Mouse (Mus musculus): Measurements from ENCODE around the gene Tfrc. TPM values are rescaled to one million over a fixed set of nuclear protein-coding genes. Genes with fewer than 3 reads are reported as not detected.
"Not testable (repeated sequence)": the region's sequence is repeated elsewhere in the genome, so short reads cannot be mapped to it uniquely, and the experiment has no call there.

Gene Tfrc
- total RNA-seq, 2 experiments from 2014 or later, result 37.3 to 43.2 TPM

DNA sequence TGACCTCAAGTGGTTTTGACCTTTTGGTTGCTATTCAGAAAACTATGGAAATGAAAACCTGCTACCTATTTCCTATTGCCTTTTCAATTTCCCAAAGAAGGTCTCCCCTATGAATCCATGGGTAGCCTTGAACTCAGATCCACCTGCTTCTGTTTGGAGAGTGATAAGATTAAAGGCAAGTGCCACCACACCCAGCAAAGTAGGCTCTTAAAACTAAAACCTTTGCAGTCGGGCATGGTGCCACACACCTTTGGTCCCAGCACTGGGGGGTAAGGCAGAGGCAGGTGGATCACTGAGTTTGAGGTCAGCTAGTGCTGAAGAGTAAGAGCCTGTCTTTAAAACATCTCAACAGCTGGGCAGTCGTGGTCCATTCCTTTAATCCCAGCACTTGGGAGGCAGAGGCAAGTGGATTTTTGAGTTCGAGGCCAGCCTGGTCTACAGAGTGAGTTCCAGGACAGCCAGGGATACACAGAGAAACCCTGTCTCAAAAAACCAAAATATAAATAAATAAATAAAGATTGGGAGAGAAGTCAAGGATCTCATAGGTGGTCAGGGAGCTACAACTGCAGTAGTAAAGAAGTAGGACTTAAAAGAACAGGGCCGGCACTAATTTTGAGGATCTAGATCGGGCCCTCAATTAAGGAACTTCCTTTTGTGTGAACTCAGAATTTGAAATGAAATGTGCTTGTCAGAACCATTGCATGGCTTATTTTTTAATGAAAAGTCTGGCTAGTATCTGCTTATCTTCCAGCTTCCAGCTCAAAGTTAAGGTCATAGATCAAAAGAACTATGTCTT is 1.9 kb downstream of the Tfrc start:
- DNase-seq (ENCODE audit: low spot score in 2 of 2), result no peak

GRCm38 (mm10) chr16:32612052-32612451 is 3.3 kb downstream of the Tfrc start:
- no peak for DNase-seq (ENCODE audit: low spot score in 2 of 2)

DNA sequence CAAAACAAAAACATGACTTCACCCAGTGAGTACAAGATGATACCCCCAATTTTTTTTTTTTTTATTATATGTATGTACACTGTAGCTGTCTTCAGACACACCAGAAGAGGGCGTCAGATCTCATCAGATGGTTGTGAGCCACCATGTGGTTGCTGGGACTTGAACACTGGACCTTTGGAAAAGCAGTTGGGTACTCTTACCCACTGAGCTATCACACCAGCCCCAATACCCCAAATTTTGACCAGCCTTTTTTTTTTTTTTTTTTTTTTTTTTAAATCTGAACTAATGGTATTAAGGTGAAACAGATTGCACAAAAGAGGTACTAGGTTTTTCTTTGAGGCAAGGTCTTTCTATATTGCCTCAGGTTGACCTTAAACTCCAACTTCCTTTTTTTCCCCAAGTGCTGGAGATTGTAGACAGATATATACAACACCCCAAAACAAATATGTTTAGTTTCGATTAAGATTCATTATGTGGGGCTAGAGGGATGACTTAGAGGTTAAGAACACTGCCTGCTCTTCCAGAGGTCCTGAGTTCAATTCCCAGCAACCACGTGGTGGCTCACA is 4.6 kb downstream of the Tfrc start:
- DNase-seq (ENCODE audit: low spot score in 2 of 2), result no peak

- no peak for DNase-seq (ENCODE audit: low spot score in 2 of 2)
These were observed 5.3 kb downstream of the Tfrc start for GRCm38 (mm10) chr16:32614047-32614446.

DNA sequence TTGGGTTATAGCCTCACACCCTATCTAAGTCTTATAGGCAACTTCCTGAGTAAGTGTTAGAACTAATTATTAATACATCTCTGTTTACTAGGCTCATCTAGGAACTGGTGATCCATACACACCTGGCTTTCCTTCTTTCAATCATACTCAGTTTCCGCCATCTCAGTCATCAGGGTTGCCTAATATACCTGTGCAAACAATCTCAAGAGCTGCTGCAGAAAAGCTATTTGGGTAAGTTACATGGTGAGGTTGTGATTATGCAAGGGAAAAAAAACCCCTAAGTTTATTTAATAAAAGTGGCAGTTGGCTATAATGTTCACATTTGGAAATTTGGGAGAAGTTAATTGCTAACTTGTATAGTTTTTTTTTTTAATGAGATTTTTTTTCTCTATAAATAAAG is 10.2 kb downstream of the Tfrc start:
- DNase-seq (ENCODE audit: low spot score in 2 of 2), result no peak

GRCm38 (mm10) chr16:32628140-32628539 is 19.4 kb downstream of the Tfrc start:
- DNase-seq (ENCODE audit: low spot score in 2 of 2), result no peak

DNA sequence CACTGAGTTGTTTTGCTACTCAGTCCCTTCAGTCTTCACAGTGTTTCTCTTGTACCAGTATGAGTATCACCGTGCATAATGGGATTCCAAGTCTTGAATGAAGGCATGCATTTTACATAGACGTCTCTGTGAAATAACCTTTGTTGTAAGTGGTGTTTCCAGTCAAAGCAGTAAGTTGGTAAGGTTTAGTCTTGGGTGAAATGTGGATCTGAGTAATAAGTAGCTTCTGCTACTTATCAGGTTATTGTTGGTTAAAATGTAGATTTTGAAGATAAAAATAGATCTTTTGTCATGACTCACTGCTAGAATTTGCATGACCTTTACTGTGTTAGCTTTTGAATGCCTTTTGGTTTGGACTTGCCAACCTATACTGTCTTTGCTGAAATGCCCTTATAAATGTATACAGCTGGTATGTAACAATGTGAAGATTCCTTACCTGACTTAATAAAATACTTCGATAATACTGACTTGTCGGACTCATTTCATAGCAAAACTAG is 23.7 kb downstream of the Tfrc start:
- no peak for DNase-seq (ENCODE audit: low spot score in 2 of 2)

GRCm38 (mm10) chr16:32633486-32634012 is 24.8 kb downstream of the Tfrc start:
- DNase-seq (ENCODE audit: low spot score in 2 of 2), result no peak

DNA sequence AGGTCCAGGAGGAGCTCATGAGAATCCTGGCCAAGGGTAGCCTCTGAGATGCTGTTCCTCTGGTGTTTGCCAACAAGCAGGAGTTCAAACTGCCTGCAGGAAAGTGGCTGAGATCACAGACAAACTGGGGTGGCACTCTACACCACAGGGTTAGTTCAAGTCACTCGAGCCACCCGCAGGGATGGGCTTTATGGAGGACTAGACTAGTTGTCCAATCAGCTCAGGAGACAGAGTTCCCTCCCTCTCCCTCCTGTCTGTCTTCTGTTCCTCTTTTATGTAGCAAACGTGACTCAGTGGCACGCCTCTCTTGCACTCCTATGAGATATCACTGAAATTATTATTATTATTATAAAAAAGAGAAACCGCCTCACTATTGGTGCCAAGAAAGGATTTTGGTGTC is 25.5 kb downstream of the Tfrc start:
- DNase-seq (ENCODE audit: low spot score in 2 of 2), result no peak

DNA sequence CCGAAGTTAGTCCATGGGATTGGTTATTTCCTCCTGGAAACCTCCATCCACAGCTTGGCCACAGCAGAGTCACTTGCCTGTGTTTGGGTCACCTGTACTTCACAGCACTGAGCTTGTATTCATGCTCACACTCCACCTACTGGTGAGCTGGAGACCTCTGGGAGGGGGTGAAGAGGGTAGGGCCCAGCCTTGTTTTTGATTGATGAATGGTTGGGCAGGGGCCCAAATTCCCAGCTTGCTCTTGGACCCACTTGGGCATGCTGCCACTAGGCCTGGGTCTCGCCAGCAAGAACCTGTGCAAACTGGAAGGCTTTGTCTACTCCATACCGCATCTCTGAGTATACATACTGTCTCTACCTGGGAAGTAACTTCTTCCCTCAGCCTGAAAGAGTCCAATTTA is 26.6 kb downstream of the Tfrc start:
- no peak for DNase-seq (ENCODE audit: low spot score in 2 of 2)

GRCm38 (mm10) chr16:32636331-32636730 is 27.6 kb downstream of the Tfrc start:
- no peak for DNase-seq (ENCODE audit: low spot score in 2 of 2)

DNA sequence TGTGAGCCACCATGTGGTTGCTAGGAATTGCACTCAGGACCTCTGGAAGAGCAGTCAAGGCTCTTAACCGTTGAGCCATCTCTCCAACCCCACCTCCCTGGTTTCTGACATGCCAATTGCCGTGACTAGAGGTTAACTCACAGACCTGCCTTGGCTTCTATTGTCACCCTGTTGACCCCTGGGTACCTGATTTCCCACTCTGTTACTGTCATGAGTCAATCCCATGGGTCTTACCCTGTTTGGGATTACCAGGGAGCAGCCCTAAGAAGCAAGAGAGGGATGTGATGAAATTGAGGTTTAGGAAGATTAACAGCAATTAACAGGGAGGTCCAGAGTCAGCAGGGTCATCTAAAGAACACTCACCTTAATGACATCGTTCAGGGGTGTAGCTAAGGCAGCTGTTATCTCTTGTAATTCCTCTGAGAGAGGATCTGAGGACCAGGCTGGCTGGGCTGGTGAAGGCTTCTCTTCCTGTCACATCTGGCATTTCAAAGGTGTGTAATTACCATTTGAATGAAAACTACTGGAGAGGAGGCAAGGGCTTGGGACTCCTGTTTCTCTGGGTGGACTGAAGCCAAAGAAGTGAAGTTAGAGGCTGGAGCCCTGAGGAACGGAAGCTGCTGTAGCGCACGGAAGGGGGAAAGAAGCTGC is 28.3 kb downstream of the Tfrc start:
- no peak for DNase-seq (ENCODE audit: low spot score in 2 of 2)

GRCm38 (mm10) chr16:32638476-32638875 is 29.8 kb downstream of the Tfrc start:
- peak in 1 of 2 experiments; percentile 91 for DNase-seq (ENCODE audit: low spot score in 2 of 2)

GRCm38 (mm10) chr16:32640096-32640495 is 31.4 kb downstream of the Tfrc start:
- no peak for DNase-seq (ENCODE audit: low spot score in 2 of 2)

GRCm38 (mm10) chr16:32640683-32641082 is 32.0 kb downstream of the Tfrc start:
- DNase-seq (ENCODE audit: low spot score in 2 of 2), result not testable (repeated sequence)

DNA sequence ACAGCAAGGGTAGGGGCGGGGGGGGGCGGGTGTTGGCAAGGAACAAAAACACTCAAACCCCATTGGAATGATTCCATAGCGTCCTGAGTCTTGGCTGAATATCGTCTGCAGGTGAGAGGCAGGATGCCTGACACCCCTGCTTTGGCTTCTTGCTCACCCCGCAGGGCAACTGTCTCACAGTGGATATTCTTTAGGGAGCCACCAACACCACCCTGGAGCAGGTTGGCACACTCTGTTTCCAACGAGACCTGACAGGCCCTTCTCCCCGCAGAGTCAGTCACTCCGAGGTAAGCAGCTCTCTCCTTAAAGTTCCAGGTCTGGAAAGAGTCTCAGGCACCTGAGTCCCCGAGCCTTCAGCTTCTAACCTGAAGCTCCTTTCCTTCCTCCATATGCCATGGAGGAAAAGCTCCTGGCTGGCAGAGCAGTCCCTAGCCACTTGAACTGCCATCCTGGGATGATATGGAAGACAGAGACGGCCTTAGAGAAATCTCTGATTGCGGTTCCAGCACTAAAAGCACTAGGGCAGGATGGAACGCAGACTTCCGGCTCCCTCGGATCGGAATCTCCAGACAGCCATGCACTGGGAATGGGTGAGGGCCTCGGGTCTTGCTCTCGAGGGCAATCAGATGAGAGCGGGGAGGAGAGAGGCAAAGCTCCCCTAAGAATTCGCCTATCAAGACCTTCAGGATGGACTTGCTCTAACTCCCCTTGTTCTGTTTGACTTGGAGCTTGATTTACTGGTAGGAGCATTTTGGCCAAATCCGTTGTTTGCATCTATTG is 32.9 kb downstream of the Tfrc start:
- DNase-seq (ENCODE audit: low spot score in 2 of 2), result no peak

GRCm38 (mm10) chr16:32642280-32642679 is 33.6 kb downstream of the Tfrc start:
- DNase-seq (ENCODE audit: low spot score in 2 of 2), result no peak

DNA sequence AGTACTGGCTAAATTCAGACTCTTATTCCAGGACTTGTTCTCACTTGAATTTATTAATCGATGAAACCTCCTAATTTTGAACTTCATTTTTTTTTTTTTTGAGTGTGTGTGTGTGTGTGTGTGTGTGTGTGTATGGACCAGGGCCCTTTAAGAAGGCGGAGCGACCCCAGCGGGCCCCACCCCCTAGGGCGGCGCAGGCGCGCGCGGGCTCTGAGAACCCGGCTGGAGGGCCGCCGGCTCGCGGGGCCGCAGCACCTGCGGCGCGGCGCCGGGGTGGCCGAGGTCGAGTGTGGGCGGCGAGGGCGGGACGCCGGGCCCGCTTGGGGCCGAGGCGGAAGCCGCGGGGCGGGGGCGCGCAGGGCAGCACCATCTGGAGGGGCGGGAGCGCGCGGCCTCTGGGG is 34.9 kb downstream of the Tfrc start, which contains the start of gene Tnk2:
TSS of gene Tnk2 (plus strand) at position 214 of the 401 bp plus-strand sequence.
- DNase-seq (ENCODE audit: low spot score in 2 of 2), result peak; percentile 79 to 89

DNA sequence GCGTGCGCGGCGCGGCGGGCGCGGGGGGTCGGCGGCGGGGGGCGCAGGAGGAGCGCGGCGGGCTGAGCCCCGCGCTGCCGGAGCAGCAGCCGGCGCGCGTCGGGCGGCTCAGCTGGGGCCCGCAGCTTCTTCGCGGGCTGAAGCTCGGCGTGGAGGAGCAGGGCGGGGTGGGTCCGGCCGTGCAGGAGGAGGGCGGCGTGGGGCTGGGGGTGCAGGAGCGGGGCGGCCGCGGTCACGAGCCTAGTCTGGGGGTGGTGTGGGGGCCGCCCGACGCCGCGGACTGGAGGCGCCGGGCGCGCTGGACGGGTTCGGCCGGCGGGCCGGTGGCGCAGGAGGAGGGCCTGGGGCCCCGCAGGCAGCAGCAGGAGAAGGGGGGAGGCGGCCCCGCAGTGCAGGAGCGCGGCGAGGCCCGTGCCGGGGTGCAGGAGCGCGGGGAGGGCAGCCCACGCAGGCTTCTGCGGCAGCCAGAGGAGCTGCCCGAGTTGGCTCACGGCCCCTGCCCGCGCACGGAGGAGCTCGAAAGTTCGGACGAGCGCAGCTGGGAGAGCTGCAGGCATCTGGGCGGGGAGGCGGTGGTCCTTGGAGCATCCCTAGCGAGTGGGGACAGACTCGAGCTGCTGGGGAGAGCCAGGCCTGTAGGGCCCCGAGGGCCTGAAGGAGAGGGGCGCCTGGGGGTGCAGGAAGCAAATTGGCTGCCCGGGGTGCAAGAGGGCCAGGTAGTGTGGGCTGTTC is 35.5 kb downstream of the Tfrc start:
- peak in 1 of 2 experiments; percentile 62 for DNase-seq (ENCODE audit: low spot score in 2 of 2)

DNA sequence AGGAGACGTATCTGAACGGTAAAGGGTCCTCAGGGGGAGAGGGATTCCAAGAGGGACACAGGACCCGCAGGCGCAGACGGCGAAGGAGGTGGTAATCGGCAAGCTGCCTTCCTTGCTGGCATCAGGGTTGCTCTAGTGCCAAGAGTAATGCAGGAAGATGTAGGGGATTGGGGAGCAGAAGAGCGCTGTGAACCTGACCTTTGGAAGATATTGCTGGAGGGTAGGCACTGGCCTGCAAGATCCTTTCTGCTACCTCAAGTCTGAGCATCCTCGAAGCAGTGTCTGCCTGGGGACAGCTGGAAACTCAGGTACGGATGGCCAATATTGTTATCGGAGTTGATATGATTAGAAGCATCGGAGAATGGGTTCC is 36.1 kb downstream of the Tfrc start:
- DNase-seq (ENCODE audit: low spot score in 2 of 2), result peak in 1 of 2 experiments; percentile 39

Measured in layer of hippocampus, adult 18-20 months (tissue).